Mouse (Mus musculus) ES-E14 (cell line): ENCODE data around the gene Slk. TPM values are rescaled to one million over a fixed set of nuclear protein-coding genes. Genes with fewer than 3 reads are reported as not detected.

Source experiments
- DNase-seq: peaks from one replicate; pipeline ENCODE4 v3.0.0-alpha.2; 2013; ENCODE audit warnings: low read depth, low spot score
- H3K27ac ChIP-seq: 2 replicates; pipeline ENCODE4 v1.5.1; 2012; ENCODE audit warnings: low read depth, mild to moderate bottlenecking, low read length, moderate library complexity, mixed read lengths; ENCODE audit not compliant: poor library complexity, insufficient read depth, severe bottlenecking
- H3K36me3 ChIP-seq: 2 replicates; pipeline ENCODE4 v1.6.1; 2012; ENCODE audit warnings: mild to moderate bottlenecking, low read length, moderate library complexity, mixed read lengths; ENCODE audit not compliant: control insufficient read depth, poor library complexity, insufficient read depth, severe bottlenecking
- H3K4me1 ChIP-seq, 2 experiments: fragments of 150-350 bp in 1 of 2; sonication (generic) in 1 of 2; 2 replicates each; pipeline ENCODE4 v1.6.1; 2012; ENCODE audit warnings: low read length in 2 of 2, mild to moderate bottlenecking in 1 of 2, mixed read lengths in 1 of 2; ENCODE audit not compliant: control insufficient read depth in 2 of 2, insufficient read depth in 2 of 2, poor library complexity in 1 of 2
- H3K4me3 ChIP-seq, 2 experiments: fragments of 150-350 bp in 1 of 2; sonication (generic) in 1 of 2; 2 replicates each; pipeline ENCODE4 v1.5.1; 2012; ENCODE audit warnings: low read length in 2 of 2, low read depth in 1 of 2, mild to moderate bottlenecking in 1 of 2, mixed read lengths in 1 of 2; ENCODE audit not compliant: insufficient read depth in 1 of 2, poor library complexity in 1 of 2, severe bottlenecking in 1 of 2
- H3K9ac ChIP-seq: 2 replicates; pipeline ENCODE4 v1.6.1; 2012; ENCODE audit warnings: low read depth, mild to moderate bottlenecking, low read length, mixed read lengths; ENCODE audit not compliant: poor library complexity, insufficient read depth, severe bottlenecking
- H3K9me3 ChIP-seq: fragments of 150-350 bp; sonication (generic); 2 replicates; pipeline ENCODE4 v1.6.1; 2012; ENCODE audit warnings: low read depth, mild to moderate bottlenecking, low read length; ENCODE audit not compliant: control insufficient read depth, insufficient read depth
- CHD2 ChIP-seq: IDR thresholded peaks from 2 replicates; pipeline ENCODE4 v1.6.1; 2014; ENCODE audit warnings: mild to moderate bottlenecking, low read depth, low read length, inconsistent platforms
- HCFC1 ChIP-seq: IDR thresholded peaks from 2 replicates; pipeline ENCODE4 v1.6.1; 2012; ENCODE audit warnings: low read length, inconsistent platforms, borderline replicate concordance; ENCODE audit not compliant: insufficient read depth
- MAFK ChIP-seq: IDR thresholded peaks from 2 replicates; pipeline ENCODE4 v1.6.1; 2014; ENCODE audit warnings: mild to moderate bottlenecking, low read depth, low read length, inconsistent platforms; ENCODE audit not compliant: insufficient read depth
- ZC3H11A ChIP-seq: IDR thresholded peaks from 2 replicates; pipeline ENCODE4 v1.6.1; 2012; ENCODE audit warnings: low read depth, mild to moderate bottlenecking, inconsistent platforms, low read length, borderline replicate concordance
- ZNF384 ChIP-seq: IDR thresholded peaks from 2 replicates; pipeline ENCODE4 v1.6.1; 2012; ENCODE audit warnings: low read depth, low read length, inconsistent platforms
- in situ Hi-C, 2 experiments: fragments of 600-800 bp; cut with MboI; formaldehyde crosslinking; loops; one replicate each; pipeline ENCODE4 v1.15.1; 2025; ENCODE audit warnings: low sequenced_read_pairs in 2 of 2, inconsistent platforms in 1 of 2; ENCODE audit not compliant: unreplicated experiment in 2 of 2
- total RNA-seq: library from RNA; depleted of rRNA; stranded (reverse); fragments of 300-350 nt; gene quantifications from 2 replicates; pipeline ENCODE4 v1.2.3, GENCODE M21; 2012

Gene Slk
- total RNA-seq, 1 experiment: 23.4 TPM

- Histone ChIP-seq H3K9me3 (no peaks in the 10 kb centered on the region), H3K9ac (no peak overlapping the region), H3K36me3 (peaks cover 16% of the 10 kb centered on the region), H3K4me1 (no peaks in the 10 kb centered on the region), H3K27ac (no peak overlapping the region), H3K4me3 (no peak overlapping the region)
- in situ Hi-C loops: no loop called here
- DNase-seq: no peak
- TF ChIP-seq ZNF384: no peak
- no peak for TF ChIP-seq CHD2
- no peak for TF ChIP-seq MAFK
- no peak for TF ChIP-seq HCFC1
- TF ChIP-seq ZC3H11A: no peak
Observed at GRCm38 (mm10) chr19:47635380-47635779, 55.9 kb downstream of the Slk start.

DNA sequence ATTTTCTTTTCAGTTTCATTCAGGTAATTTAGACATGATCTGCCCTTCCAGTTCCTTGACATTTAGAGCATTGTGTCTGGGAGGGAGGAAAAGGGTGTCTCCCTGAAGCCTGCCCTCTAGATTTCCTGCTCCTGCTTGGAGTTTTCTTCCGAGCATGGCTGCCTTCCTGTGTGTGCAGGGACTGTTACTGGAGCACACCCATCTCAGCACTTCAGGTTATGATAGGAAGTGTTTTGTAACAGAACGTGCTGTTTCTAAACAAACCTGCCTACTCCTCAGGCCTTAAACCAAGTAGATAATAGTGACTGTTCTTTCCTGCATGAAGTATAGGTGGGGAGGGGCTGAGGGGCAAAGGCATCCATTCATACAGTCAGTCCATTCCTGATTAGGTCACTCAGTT lies 64.4 kb downstream of the Slk start:
- Histone ChIP-seq H3K36me3 (peaks cover 9% of the 10 kb centered on the region; the same call in 1 of the 2 replicates), H3K9me3 (no peaks in the 10 kb centered on the region)

DNA sequence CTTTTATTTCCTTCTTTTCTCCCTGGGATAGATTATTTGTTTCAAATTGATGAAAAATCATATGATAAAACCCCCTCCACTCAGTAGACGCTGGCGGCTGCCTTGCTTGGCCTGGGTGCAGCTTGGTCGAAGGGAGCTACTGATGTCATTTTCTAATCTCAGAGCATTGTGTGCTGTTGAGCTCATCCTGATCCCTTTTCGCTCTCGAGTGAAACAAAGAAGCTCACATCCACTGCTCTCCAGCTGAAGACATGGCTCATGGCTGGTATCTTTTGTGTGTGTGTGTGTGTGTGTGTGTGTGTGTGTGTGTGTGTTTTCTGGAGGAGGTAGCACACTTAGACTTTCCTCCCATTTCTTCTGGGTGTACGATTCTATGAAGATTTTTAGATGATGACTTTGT lies 66.1 kb downstream of the Slk start:
- in situ Hi-C loops: no loop called here
- Histone ChIP-seq H3K27ac (no peak overlapping the region), H3K4me3 (no peak overlapping the region), H3K9ac (no peak overlapping the region), H3K9me3 (no peaks in the 10 kb centered on the region), H3K4me1 (no peaks in the 10 kb centered on the region), H3K36me3 (no peaks in the 10 kb centered on the region; the same call in 1 of the 2 replicates)
- DNase-seq: no peak
- TF ChIP-seq MAFK (no peak), ZC3H11A (no peak), HCFC1 (no peak), ZNF384 (no peak), CHD2 (no peak)

More for the DNA sequence above, 64.4 kb downstream of the Slk start:
- Histone ChIP-seq H3K4me1 (no peaks in the 10 kb centered on the region), H3K9ac (no peak overlapping the region), H3K4me3 (no peak overlapping the region), H3K27ac (no peak overlapping the region)
- in situ Hi-C loops: no loop called here
- no peak for DNase-seq
- no peak for TF ChIP-seq CHD2
- no peak for TF ChIP-seq ZC3H11A
- TF ChIP-seq HCFC1: no peak
- no peak for TF ChIP-seq ZNF384

- Histone ChIP-seq H3K9me3 (no peaks in the 10 kb centered on the region), H3K4me3 (no peak overlapping the region), H3K36me3 (no peaks in the 10 kb centered on the region; the same call in 1 of the 2 replicates), H3K4me1 (no peaks in the 10 kb centered on the region), H3K27ac (no peak overlapping the region), H3K9ac (no peak overlapping the region)
- TF ChIP-seq HCFC1 (no peak), MAFK (no peak), CHD2 (no peak), ZNF384 (no peak), ZC3H11A (no peak)
- in situ Hi-C loops: no loop called here
- DNase-seq: no peak
Observed at GRCm38 (mm10) chr19:47646508-47647120, 67.1 kb downstream of the Slk start.

DNA sequence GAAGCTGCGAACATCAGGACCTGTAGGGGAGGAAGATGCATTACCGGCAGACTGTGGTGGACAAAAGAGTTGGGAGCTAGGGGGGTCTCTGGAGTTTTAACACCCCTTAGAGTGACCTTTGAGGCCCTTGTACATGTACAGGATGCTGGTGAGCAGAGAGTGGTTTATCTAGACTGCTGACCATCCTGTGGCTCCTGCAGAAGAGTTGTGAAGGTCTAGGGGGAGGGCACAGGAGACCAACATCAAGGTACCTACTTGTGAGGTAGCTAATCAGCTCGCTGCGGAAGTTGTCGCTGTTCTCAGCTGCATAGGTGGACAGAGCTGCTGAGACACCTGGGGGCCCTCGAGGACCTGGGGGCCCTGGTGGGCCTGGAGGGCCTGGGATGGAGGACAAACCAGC lies 69.6 kb downstream of the Slk start:
- Histone ChIP-seq H3K9me3 (no peaks in the 10 kb centered on the region), H3K9ac (no peak overlapping the region), H3K4me1 (no peaks in the 10 kb centered on the region), H3K36me3 (no peaks in the 10 kb centered on the region; the same call in 1 of the 2 replicates), H3K4me3 (no peak overlapping the region), H3K27ac (no peak overlapping the region)
- TF ChIP-seq ZC3H11A: no peak
- no peak for TF ChIP-seq ZNF384
- TF ChIP-seq CHD2: no peak
- TF ChIP-seq HCFC1: no peak
- TF ChIP-seq MAFK: no peak
- no peak for DNase-seq
- in situ Hi-C loops: no loop called here
